Mouse (Mus musculus): ENCODE measurements at regions not wholly inside any gene's neighbourhood (a gene's known extent, or its start where the extent isn't known, plus 50 kb on each side); places are given as distances from the start of the nearest gene placed in this dataset.

DNA sequence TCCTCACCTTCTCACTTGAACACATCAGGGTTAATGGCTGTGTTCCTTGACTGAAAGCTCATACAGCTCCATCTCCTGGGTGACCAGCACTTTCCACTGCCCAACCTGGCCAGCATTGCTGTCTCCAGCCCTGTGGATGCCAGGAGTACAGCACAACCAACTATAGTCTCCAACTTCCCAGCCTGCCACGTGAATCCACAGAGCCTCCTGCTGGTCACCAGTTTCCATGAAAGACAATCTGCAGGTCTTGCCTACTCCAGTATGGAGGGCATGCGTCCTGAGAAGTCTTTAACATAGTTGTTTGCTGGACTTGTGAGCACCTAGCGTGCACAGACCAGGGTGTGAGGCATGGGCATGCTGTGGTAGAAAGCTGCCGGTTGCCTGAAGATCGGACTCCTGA lies 138.6 kb upstream of the Agtr1b start:
- Histone ChIP-seq H3K9me3 (ENCODE audit: control insufficient read depth, low read length) (no peaks in the 10 kb centered on the region), H3K9ac (ENCODE audit: low read depth, low read length, severe bottlenecking) (no peak overlapping the region), H3K27me3 (ENCODE audit: control insufficient read depth, insufficient read depth, low read length) (no peaks in the 10 kb centered on the region), H3K27ac (replicated peaks; ENCODE audit: low read depth, low read length) (no peak overlapping the region), H3K4me3 (replicated peaks; ENCODE audit: low read length) (no peak overlapping the region), H3K36me3 (ENCODE audit: control insufficient read depth, insufficient read depth, low read length) (no peaks in the 10 kb centered on the region), H3K4me1 (ENCODE audit: control insufficient read depth, insufficient read depth, low read length) (no peaks in the 10 kb centered on the region), H3K4me2 (replicated peaks; ENCODE audit: low read depth, low read length, severe bottlenecking) (no peak overlapping the region)
- DNase-seq (ENCODE audit: low spot score) (no peak), ATAC-seq (ENCODE audit: low FRiP score, low read depth) (no peak)
- no peak for TF ChIP-seq POLR2A (IDR thresholded peaks at IDR 0.05; ENCODE audit: borderline replicate concordance, extremely low read depth, insufficient read depth, insufficient read length)
- WGBS: 92% methylated on average over 5 of the region's 5 CpGs
